Mouse (Mus musculus) MEL (cell line): ENCODE measurements around the gene Ccdc117.

Experiments used
- CTCF ChIP-seq, 3 experiments: IDR thresholded peaks in 2 of 3; conservative IDR thresholded peaks in 1 of 3; 2 replicates each; pipeline ENCODE4 v1.5.1; 2011 to 2012; ENCODE audit warnings: low read length in 3 of 3, low read depth in 2 of 3, mild to moderate bottlenecking in 2 of 3, improper control_type of control experiment in 1 of 3, inconsistent platforms in 1 of 3, mixed read lengths in 1 of 3, moderate library complexity in 1 of 3; ENCODE audit not compliant: control insufficient read depth in 1 of 3, insufficient read depth in 1 of 3, poor library complexity in 1 of 3, severe bottlenecking in 1 of 3
- ELF1 ChIP-seq: IDR thresholded peaks from 2 replicates; pipeline ENCODE4 v1.6.1; 2014; ENCODE audit warnings: low read depth, mild to moderate bottlenecking, inconsistent platforms, low read length, improper control_type of control experiment, moderate library complexity
- EP300 ChIP-seq, 2 experiments: IDR thresholded peaks; 2 replicates each; pipeline ENCODE4 v1.6.1; 2011; ENCODE audit warnings: improper control_type of control experiment in 2 of 2, low read length in 2 of 2, low read depth in 1 of 2, mild to moderate bottlenecking in 1 of 2
- MYC ChIP-seq: IDR thresholded peaks from 2 replicates; pipeline ENCODE4 v1.6.1; 2011; ENCODE audit warnings: low read depth, mild to moderate bottlenecking, low read length, improper control_type of control experiment, moderate library complexity
- NELFE ChIP-seq: IDR thresholded peaks from 2 replicates; pipeline ENCODE4 v1.6.1; 2011; ENCODE audit warnings: low read depth, low read length, improper control_type of control experiment
- POLR2A ChIP-seq, 2 experiments: IDR thresholded peaks; 2 replicates each; pipeline ENCODE4 v1.6.1; 2011 to 2012; ENCODE audit warnings: low read length in 2 of 2, mild to moderate bottlenecking in 2 of 2, control low read depth in 1 of 2, improper control_type of control experiment in 1 of 2, low read depth in 1 of 2, moderate library complexity in 1 of 2; ENCODE audit not compliant: control insufficient read depth in 1 of 2, insufficient read depth in 1 of 2, poor library complexity in 1 of 2
- UBTF ChIP-seq: IDR thresholded peaks from 2 replicates; pipeline ENCODE4 v1.6.1; 2012; ENCODE audit warnings: low read depth, mild to moderate bottlenecking, inconsistent platforms, low read length, improper control_type of control experiment, moderate library complexity, borderline replicate concordance; ENCODE audit not compliant: insufficient read depth
- USF2 ChIP-seq, 2 experiments: IDR thresholded peaks; 2 replicates each; pipeline ENCODE4 v1.6.1; 2011 to 2012; ENCODE audit warnings: improper control_type of control experiment in 2 of 2, low read length in 2 of 2, borderline replicate concordance in 1 of 2, inconsistent platforms in 1 of 2, low read depth in 1 of 2, mild to moderate bottlenecking in 1 of 2; ENCODE audit not compliant: insufficient read depth in 1 of 2
- ZKSCAN1 ChIP-seq: IDR thresholded peaks from 2 replicates; pipeline ENCODE4 v1.6.1; 2012; ENCODE audit warnings: low read depth, mild to moderate bottlenecking, inconsistent platforms, low read length, improper control_type of control experiment, moderate library complexity

GRCm38 (mm10) chr11:5540331-5540730 is 1.7 kb downstream of the Ccdc117 start:
- TF ChIP-seq ZKSCAN1 = no peak
- no peak for TF ChIP-seq CTCF (IDR thresholded peaks at IDR 0.05 in 2 of 3, conservative IDR thresholded peaks at IDR 0.05 in 1 of 3; ENCODE audit: control insufficient read depth in 1 of 3, insufficient read depth in 1 of 3, low read depth in 2 of 3, low read length in 3 of 3, poor library complexity in 1 of 3, severe bottlenecking in 1 of 3)
- TF ChIP-seq ELF1 = no peak
- TF ChIP-seq NELFE = no peak
- no peak for TF ChIP-seq MYC
- TF ChIP-seq USF2 (IDR thresholded peaks at IDR 0.05; ENCODE audit: borderline replicate concordance in 1 of 2, insufficient read depth in 1 of 2, low read depth in 1 of 2, low read length in 2 of 2) = no peak
- no peak for TF ChIP-seq EP300 (IDR thresholded peaks at IDR 0.05; ENCODE audit: low read depth in 1 of 2, low read length in 2 of 2)
- TF ChIP-seq POLR2A (IDR thresholded peaks at IDR 0.05; ENCODE audit: control insufficient read depth in 1 of 2, insufficient read depth in 1 of 2, low read depth in 1 of 2, low read length in 2 of 2, poor library complexity in 1 of 2) = no peak
- no peak for TF ChIP-seq UBTF
